Mouse (Mus musculus) left cerebral cortex, postnatal 4 days (tissue): ENCODE measurements around the gene Epb42. TPM values are rescaled to one million over a fixed set of nuclear protein-coding genes. Genes with fewer than 3 reads are reported as not detected.

Source experiments
- DNase-seq: peaks from one replicate; pipeline ENCODE4 v3.0.0-alpha.2; 2022
- intact Hi-C: fragments of 180-260 bp; cut with DNase I; formaldehyde crosslinking; loops from one replicate; pipeline ENCODE4 v1.15.1; 2025
- microRNA-seq: library from miRNA; unstranded; fragments of <30 nt; microRNA quantifications from one replicate; pipeline ENCODE4 v1.2.0, GENCODE M21; 2022
- total RNA-seq, 2 experiments: library from RNA; stranded (reverse); gene quantifications; 2 replicates each; pipeline ENCODE4 v1.2.3; 2021

Gene Epb42
- total RNA-seq, 2 experiments from 2014 or later: not detected

GRCm38 (mm10) chr2:120970045-120970539, 66.8 kb downstream of the Epb42 start:
- intact Hi-C loops: no loop called here
- DNase-seq: peak; percentile 10

Small RNAs within 50 kb of the gene (microRNA-seq; reads per million reads assigned to microRNA genes)
- not detected for gene Gm44325

Other genes starting within 250 kb of the Epb42 start
- 10 to 100 TPM; 27.6 to 29.0 TPM for gene Cdan1, start 186.9 kb downstream of the Epb42 start, total RNA-seq
- gene Ttbk2, start 186.5 kb downstream of the Epb42 start, total RNA-seq: 10 to 100 TPM; 70.1 to 70.8 TPM
- 10 to 100 TPM; 47.6 to 51.2 TPM for gene Ubr1, start 66.4 kb downstream of the Epb42 start, total RNA-seq
- gene Tmem62, start 60.1 kb downstream of the Epb42 start, total RNA-seq: 10 to 100 TPM; 17.9 to 19.0 TPM
- gene Ccndbp1, start 28.7 kb downstream of the Epb42 start, total RNA-seq: 10 to 100 TPM; 55.8 to 59.1 TPM
- under 1 TPM; 0.14 to 0.20 TPM for gene Tgm5, start 48.8 kb upstream of the Epb42 start, total RNA-seq
- not detected for gene Tgm7, start 72.7 kb upstream of the Epb42 start, total RNA-seq
- 10 to 100 TPM; 16.1 to 16.8 TPM for gene Adal, start 103.4 kb upstream of the Epb42 start, total RNA-seq
- gene Lcmt2, start 103.6 kb upstream of the Epb42 start, total RNA-seq: 1 to 10 TPM; 9.2 to 9.4 TPM
- 10 to 100 TPM; 32.3 to 34.5 TPM for gene Tubgcp4, start 133.6 kb upstream of the Epb42 start, total RNA-seq
- 1 to 10 TPM; 7.3 to 7.9 TPM for gene Zscan29, start 134.1 kb upstream of the Epb42 start, total RNA-seq
- 100 to 1,000 TPM; 238 to 265 TPM for gene Trp53bp1, start 234.3 kb upstream of the Epb42 start, total RNA-seq